Mouse (Mus musculus): ENCODE results near the gene Grxcr1. TPM values are rescaled to one million over a fixed set of nuclear protein-coding genes. Genes with fewer than 3 reads are reported as not detected.

Gene Grxcr1
- total RNA-seq (2021): not detected

- no peak for DNase-seq
These were observed at the start of gene Grxcr1 for GRCm38 (mm10) chr5:68031744-68032143. Grxcr1 (plus strand) TSS chr5:68031835.

DNA sequence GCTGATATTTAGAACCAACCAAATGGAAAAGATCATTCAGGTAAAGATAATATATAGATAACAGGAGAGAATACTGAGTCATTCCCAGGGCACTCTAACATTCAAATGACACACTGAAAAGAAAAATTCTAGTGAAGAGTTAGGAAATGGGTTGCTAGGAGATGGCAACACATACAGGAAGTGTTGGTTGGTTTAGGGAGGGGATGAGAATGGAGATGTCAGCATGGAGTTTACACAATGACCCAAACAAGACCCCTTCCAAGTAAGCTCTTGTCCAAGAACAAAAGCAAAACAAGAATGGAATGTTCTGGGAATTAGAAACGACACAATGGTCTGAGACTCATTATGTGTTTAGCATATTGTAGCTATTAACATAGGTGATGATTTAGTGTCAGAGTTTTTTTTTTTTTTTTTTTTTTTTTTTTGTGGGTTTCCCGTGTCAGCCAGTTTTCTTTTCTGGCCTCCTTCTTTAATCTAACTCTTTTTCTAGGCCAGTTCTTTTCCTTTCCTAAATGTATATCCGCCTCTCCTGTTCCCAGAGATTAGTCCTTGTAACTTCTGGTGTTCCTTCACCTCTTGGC is 49.6 kb upstream of the Grxcr1 start:
- DNase-seq: no peak

GRCm38 (mm10) chr5:67990426-67990825 is 41.2 kb upstream of the Grxcr1 start:
- no peak for DNase-seq

- DNase-seq: peak; percentile 3 to 15
These were observed 29.0 kb upstream of the Grxcr1 start for GRCm38 (mm10) chr5:68002611-68003010.

- DNase-seq: no peak
These were observed 27.7 kb upstream of the Grxcr1 start for GRCm38 (mm10) chr5:68003904-68004303.

DNA sequence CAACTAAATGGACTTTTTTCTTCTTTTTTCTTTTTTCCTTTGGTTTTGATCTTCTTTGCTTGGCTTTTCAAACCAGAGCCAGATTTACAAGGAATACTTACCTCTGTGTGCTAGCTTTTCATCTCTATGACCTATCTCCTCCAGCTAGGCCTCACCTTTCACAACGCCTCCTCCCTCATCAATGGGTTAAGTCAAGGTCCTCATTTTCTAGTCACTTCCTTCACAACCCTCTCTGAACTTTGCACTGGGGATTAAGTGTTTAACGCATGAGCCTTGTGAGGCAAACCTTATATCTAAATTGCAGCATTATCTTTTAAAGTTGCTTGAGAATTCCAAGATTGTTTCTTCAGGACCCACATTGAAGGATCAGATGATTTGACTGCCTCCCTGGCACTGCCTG is 27.2 kb upstream of the Grxcr1 start:
- no peak for DNase-seq

DNA sequence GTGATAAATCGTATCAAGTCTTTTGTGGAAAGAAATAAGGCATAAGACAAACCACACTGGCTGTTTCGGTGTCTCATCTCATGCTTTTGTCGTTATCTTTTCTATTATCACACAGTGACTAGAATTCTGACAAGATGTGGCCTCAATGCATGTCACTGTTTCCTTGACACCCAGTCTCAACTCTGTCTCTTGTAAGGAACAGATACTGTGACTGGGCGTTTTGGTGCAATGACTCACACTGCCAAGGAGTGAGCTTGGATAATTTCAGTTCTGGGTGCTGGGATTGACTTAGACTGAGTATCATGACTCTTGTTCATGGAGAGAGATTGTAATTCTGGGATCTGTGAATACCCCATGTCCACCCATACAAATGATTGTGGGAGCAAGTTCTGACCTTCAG is 24.6 kb upstream of the Grxcr1 start:
- DNase-seq: no peak

- no peak for DNase-seq
These were observed 20.1 kb upstream of the Grxcr1 start for GRCm38 (mm10) chr5:68011569-68011968.

DNA sequence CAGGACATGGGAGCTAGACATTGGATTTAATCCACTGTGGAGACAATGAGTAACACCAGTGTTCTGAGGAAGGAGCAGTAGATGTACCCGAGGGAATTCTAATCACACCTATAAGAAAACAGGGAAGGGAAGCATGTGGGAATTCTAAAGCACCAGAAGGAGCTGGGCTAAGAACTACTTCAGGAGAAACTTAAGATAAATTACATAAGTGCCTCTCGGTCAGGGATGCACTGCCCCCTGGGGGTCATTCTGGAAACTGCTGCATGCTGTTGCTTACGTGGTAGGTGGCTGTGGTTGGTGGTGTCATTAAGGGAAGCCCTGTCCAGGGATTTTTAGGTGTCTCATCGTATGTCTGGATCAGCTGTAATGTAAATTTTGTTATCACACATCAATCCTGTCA is 19.0 kb upstream of the Grxcr1 start:
- DNase-seq: peak; percentile 71

DNA sequence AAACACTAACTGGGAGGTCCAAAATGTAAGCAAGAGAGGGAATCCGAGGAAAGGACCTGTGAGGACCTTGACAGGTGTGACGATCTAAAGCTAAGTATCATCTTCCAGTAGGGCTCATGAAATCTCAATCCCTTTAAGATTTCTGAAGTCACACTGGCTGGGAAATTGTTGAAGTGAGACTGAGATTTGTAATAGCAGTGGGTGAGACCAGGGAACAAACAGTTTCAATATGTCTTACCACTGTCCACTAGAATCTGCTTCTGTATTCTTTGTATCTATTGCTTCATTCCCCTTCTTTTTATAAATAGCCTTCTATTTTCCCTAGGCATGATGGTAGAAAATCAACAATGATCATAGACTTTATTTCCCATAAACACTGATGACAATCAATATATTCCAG is 10.8 kb upstream of the Grxcr1 start:
- no peak for DNase-seq

- no peak for DNase-seq
These were observed 4.8 kb upstream of the Grxcr1 start for GRCm38 (mm10) chr5:68026658-68027422.

DNA sequence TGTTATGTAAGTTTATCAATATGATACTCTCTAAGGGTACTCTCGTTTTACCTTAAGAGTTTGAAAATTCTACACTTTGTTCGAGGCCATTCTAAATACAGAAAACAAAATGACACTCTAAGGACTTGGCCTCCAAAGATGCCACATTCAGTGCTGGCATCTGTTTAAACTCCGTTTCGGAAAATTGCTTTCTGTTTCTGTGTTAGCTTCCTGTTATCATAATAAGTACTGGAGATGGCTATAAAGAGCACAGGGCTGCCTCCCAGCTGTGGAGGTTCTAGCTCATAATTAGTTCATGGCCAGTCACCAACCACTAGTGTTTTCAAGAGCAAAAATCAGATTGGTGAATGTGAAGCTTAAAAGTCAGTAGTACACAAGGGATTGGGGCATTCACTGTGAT is 4.2 kb upstream of the Grxcr1 start:
- no peak for DNase-seq

DNA sequence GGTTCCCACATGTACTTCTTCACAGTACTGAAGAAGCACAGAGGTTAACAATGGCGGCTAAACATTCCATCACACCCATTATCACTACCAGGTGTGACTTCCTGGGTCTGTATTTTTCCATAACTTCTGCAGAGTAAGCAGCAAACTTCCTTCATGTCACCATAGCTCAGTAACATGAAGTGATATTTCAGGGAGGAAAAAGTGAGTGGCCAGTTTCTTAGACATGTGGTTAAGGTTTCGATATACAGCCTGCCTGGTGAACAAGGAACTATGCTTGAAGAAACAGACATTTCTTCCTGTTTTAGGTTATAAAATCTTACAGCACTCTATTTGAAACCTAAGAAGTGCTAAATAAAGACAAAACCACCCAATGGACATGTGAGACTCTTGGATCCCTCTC is 1.7 kb downstream of the Grxcr1 start:
- DNase-seq: no peak

GRCm38 (mm10) chr5:68039077-68039476 is 7.4 kb downstream of the Grxcr1 start:
- no peak for DNase-seq

GRCm38 (mm10) chr5:68043339-68043738 is 11.7 kb downstream of the Grxcr1 start:
- DNase-seq: no peak

DNA sequence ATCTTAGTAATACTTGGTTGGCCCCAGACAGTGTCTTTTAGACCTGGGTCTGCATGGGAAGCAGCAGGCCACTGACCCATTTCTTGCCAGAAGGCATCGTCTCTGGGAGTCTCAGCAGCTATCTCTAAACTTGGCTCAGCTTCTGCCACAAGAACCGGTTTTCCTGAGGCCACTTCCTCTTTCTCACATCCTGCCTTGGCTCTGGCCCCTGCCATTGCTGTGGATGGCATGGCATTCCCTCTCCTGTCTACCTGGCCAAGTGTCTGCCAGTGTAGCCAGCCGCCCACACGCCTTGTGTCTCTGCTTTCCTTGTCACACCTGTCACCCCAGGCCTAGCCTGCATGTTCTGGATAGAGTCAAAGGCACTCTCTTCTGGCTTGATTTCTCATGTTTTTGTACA is 17.1 kb downstream of the Grxcr1 start:
- DNase-seq: no peak

DNA sequence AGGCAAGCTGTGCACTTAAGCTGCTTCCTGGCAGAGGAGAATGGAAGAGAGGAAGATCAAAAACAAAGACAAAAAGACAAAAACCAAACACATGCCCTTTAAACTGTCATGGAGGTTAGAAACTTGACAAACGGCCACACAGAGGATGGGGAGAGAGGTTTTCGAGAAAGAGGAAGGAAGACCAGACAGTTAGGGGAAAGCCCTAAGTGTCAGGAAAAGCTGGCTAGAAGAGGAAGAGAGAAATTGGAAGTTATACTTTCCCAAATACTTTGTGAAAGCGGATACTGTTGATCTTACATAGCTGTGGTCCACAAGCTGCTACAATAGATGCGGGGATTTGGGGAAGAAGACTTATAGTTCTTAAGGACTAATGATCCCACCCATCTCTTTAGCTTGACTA is 17.9 kb downstream of the Grxcr1 start:
- no peak for DNase-seq

DNA sequence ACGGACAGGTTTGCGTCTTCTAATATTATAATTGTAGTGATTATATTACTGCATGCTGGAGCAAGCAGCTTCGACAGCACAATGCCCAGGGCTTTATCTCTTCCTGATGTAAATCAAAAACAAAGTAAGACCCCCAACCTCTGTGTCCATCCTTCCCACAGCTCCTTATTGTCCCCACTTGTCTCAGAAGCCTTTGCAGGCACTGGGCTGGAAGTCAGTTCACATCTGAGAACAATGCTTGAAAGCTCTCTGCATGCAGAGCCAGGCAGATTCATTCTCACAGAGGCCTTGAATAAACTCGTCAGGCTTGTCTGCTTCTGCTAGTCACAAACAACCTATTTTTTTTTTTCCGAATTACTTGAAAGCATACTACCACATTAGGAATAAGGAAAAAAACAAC is 19.5 kb downstream of the Grxcr1 start:
- DNase-seq: no peak

- DNase-seq: no peak
These were observed 25.9 kb downstream of the Grxcr1 start for GRCm38 (mm10) chr5:68057574-68057973.

GRCm38 (mm10) chr5:68068694-68069093 is 37.1 kb downstream of the Grxcr1 start:
- DNase-seq: no peak

DNA sequence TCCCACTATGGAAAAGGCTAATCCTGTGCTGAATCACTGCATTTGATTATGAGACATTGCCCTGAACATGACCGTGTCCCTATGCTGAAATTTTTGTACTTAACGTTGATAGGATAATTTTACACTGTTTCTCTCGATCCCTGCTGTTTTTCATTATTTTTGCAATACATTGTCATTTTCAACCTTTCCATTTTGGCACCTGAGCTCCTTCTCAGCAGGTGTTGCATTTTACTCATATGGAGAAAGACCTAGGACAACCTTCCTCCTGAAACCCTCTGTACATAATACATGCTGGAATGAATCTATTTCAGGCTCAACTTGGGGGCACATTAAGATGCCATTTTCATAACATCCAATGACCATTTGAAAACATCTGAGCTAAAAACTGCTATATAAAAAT is 38.7 kb downstream of the Grxcr1 start:
- DNase-seq: no peak

DNA sequence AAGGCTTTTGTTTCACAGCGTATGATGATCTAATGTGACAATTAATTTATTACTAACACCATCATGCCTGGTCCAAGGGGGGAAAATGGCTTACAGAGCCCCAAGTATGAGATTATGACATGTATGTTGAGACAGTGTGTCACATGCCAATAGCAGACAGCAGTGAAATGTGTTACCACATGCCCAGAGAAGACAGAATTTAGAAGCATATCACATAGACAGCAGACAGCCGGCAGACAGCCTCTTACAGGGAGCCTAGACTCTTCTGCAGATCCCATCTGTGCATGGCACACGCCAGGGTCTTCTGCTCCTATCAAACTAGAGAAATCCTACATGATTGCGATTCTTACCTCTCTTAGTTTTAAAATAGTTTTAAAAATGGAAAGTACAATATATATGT is 40.2 kb downstream of the Grxcr1 start:
- no peak for DNase-seq

- no peak for DNase-seq
These were observed 55.0 kb downstream of the Grxcr1 start for GRCm38 (mm10) chr5:68086535-68087098.

GRCm38 (mm10) chr5:68087174-68087573 is 55.5 kb downstream of the Grxcr1 start:
- DNase-seq: no peak
